Mouse (Mus musculus): Measurements from ENCODE around the gene Cdh24.

GRCm38 (mm10) chr14:54601601-54602000 lies 39.6 kb downstream of the Cdh24 start:
- TF ChIP-seq POLR2A (IDR thresholded peaks at IDR 0.05; ENCODE audit: insufficient read depth, low read depth, low read length) = no peak
- TF ChIP-seq CTCF (IDR thresholded peaks at IDR 0.05) = no peak
- TF ChIP-seq EP300 (IDR thresholded peaks at IDR 0.05; ENCODE audit: insufficient read depth, low read depth, low read length) = no peak
